Mouse (Mus musculus): ENCODE data around the gene Ctcf. TPM values are rescaled to one million over a fixed set of nuclear protein-coding genes. Genes with fewer than 3 reads are reported as not detected.

Ctcf gene
- 81.4 and 116 TPM in 2 replicates for total RNA-seq (2023)

GRCm38 (mm10) chr8:105636018-105636962 lies at the start of gene Ctcf:
Gene Ctcf, plus strand, starts transcription at chr8:105636568.

GRCm38 (mm10) chr8:105604804-105605381 lies 31.5 kb upstream of the Ctcf start, which contains the start of gene Ripor1:
Gene Ripor1, plus strand, starts transcription at chr8:105605255.

GRCm38 (mm10) chr8:105636963-105637510 lies 669 bp downstream of the Ctcf start, which contains the start of gene Agrp:
Gene Agrp, minus strand, starts transcription at chr8:105637393.

GRCm38 (mm10) chr8:105685796-105686308 lies 49.5 kb downstream of the Ctcf start, which contains the start of gene Carmil2:
Gene Carmil2, plus strand, starts transcription at chr8:105686274.

GRCm38 (mm10) chr8:105700966-105701824 lies 64.8 kb downstream of the Ctcf start, which contains the start of the genes Acd and Pard6a:
Gene Acd, minus strand, starts transcription at chr8:105701102.
Gene Pard6a, plus strand, starts transcription at chr8:105701148.

GRCm38 (mm10) chr8:105707498-105708403 lies 71.4 kb downstream of the Ctcf start, which contains the start of the genes 4933405L10Rik and Enkd1:
Gene 4933405L10Rik, plus strand, starts transcription at chr8:105707655.
Gene Enkd1, minus strand, starts transcription at chr8:105708210.

Other genes starting within 250 kb of the Ctcf start
- gene Kctd19, start 223.1 kb upstream of the Ctcf start, total RNA-seq (2023) = 0.32 and 1.1 TPM in 2 replicates
- gene Lrrc36, start 223.0 kb upstream of the Ctcf start, total RNA-seq (2023) = not detected in 2 replicates
- 14.4 and 17.1 TPM in 2 replicates for gene Tppp3, start 165.0 kb upstream of the Ctcf start, total RNA-seq (2023)
- gene Zdhhc1, start 139.7 kb upstream of the Ctcf start, total RNA-seq (2023) = 1.4 and 2.3 TPM in 2 replicates
- not detected in 2 replicates for gene Hsd11b2, start 117.8 kb upstream of the Ctcf start, total RNA-seq (2023)
- 171 and 179 TPM in 2 replicates for gene Atp6v0d1, start 70.5 kb upstream of the Ctcf start, total RNA-seq (2023)
- 12.0 and 14.2 TPM in 2 replicates for gene Ripor1, start 31.3 kb upstream of the Ctcf start, total RNA-seq (2023)
- gene Agrp, start 825 bp downstream of the Ctcf start, total RNA-seq (2023) = 0.66 TPM in 1 of 2 replicates, not detected in the other
- gene Carmil2, start 49.7 kb downstream of the Ctcf start, total RNA-seq (2023) = 10.1 and 11.5 TPM in 2 replicates
- 25.3 and 25.9 TPM in 2 replicates for gene Acd, start 64.5 kb downstream of the Ctcf start, total RNA-seq (2023)
- gene Pard6a, start 64.6 kb downstream of the Ctcf start, total RNA-seq (2023) = 4.4 and 5.0 TPM in 2 replicates
- not detected in 2 replicates for gene 4933405L10Rik, start 71.1 kb downstream of the Ctcf start, total RNA-seq (2023)
- 6.0 and 6.4 TPM in 2 replicates for gene Enkd1, start 71.6 kb downstream of the Ctcf start, total RNA-seq (2023)
- 0.25 and 0.60 TPM in 2 replicates for gene Gfod2, start 122.1 kb downstream of the Ctcf start, total RNA-seq (2023)
- 25.4 and 31.0 TPM in 2 replicates for gene Ranbp10, start 190.8 kb downstream of the Ctcf start, total RNA-seq (2023)
- gene Tsnaxip1, start 191.2 kb downstream of the Ctcf start, total RNA-seq (2023) = not detected in 2 replicates
- gene Cenpt, start 216.7 kb downstream of the Ctcf start, total RNA-seq (2023) = 10.3 and 15.0 TPM in 2 replicates
- gene Thap11, start 218.6 kb downstream of the Ctcf start, total RNA-seq (2023) = 29.9 and 31.8 TPM in 2 replicates
- gene Nutf2, start 224.0 kb downstream of the Ctcf start, total RNA-seq (2023) = 4.2 and 17.5 TPM in 2 replicates
- gene Edc4, start 244.3 kb downstream of the Ctcf start, total RNA-seq (2023) = 42.1 and 49.4 TPM in 2 replicates